Mouse (Mus musculus) ES-E14 (cell line): Measurements from ENCODE around the gene Ntf3.

Source experiments
- CHD2 ChIP-seq: IDR thresholded peaks from 2 replicates; pipeline ENCODE4 v1.6.1; 2014; ENCODE audit warnings: mild to moderate bottlenecking, low read depth, low read length, inconsistent platforms
- HCFC1 ChIP-seq: IDR thresholded peaks from 2 replicates; pipeline ENCODE4 v1.6.1; 2012; ENCODE audit warnings: low read length, inconsistent platforms, borderline replicate concordance; ENCODE audit not compliant: insufficient read depth
- ZC3H11A ChIP-seq: IDR thresholded peaks from 2 replicates; pipeline ENCODE4 v1.6.1; 2012; ENCODE audit warnings: low read depth, mild to moderate bottlenecking, inconsistent platforms, low read length, borderline replicate concordance

DNA sequence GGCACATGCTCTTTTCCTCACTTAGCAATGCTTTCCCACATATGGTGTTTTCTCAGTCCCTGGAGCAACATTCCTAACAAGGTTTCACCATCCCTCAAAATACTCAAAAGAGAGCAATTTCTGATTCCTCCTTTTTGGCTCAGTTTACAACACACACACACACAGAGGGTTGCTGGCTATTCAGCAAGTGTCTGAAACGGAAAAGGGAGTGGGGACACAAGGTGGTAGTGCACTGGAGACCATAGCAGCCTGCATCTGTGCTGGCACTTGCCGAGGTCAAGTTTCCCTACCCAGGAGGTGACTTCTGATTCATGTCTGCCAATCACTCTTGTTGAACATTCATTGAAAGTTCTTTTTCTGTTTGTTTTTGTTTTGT lies 59.9 kb downstream of the Ntf3 start:
- TF ChIP-seq CHD2 (no peak), ZC3H11A (no peak), HCFC1 (no peak)
